Mouse (Mus musculus) stomach, postnatal 0 days (tissue): Measurements from ENCODE around the gene Casp8ap2. TPM values are rescaled to one million over a fixed set of nuclear protein-coding genes. Genes with fewer than 3 reads are reported as not detected.
A peak's percentile ranks its signal among the peaks of the same experiment; 100 is the strongest.

Experiments used
- ATAC-seq: fragments of 200-750 bp; cut with Nextera tagmentation; 2 replicates; pipeline ENCODE4 v1.8.0; 2017; ENCODE audit not compliant: low FRiP score, low TSS enrichment
- DNase-seq: peaks from one replicate; pipeline ENCODE4 v3.0.0-alpha.2; 2016; ENCODE audit warnings: low spot score
- H3K27ac ChIP-seq: fragments of 300-500 bp; sonication (generic); replicated peaks from 2 replicates; pipeline ENCODE4 v1.5.1; 2014; ENCODE audit warnings: mild to moderate bottlenecking, control low read depth
- H3K27me3 ChIP-seq: fragments of 300-500 bp; sonication (generic); 2 replicates; pipeline ENCODE4 v1.6.1; 2014; ENCODE audit warnings: low read length; ENCODE audit not compliant: control insufficient read depth, insufficient read depth
- H3K36me3 ChIP-seq: fragments of 300-500 bp; sonication (generic); 2 replicates; pipeline ENCODE4 v1.6.1; 2014; ENCODE audit warnings: low read length, mixed read lengths; ENCODE audit not compliant: control insufficient read depth, insufficient read depth
- H3K4me1 ChIP-seq: fragments of 300-500 bp; sonication (generic); replicated peaks from 2 replicates; pipeline ENCODE4 v1.6.1; 2014; ENCODE audit warnings: antibody characterized with exemption; ENCODE audit not compliant: control insufficient read depth, insufficient read depth
- H3K4me2 ChIP-seq: fragments of 300-500 bp; sonication (generic); replicated peaks from 2 replicates; pipeline ENCODE4 v1.6.1; 2014; ENCODE audit warnings: low read depth, mild to moderate bottlenecking, control low read depth, moderate library complexity
- H3K4me3 ChIP-seq: fragments of 300-500 bp; sonication (generic); 2 replicates; pipeline ENCODE4 v1.5.1; 2014; ENCODE audit warnings: low read depth, low read length, control low read depth
- H3K9ac ChIP-seq: fragments of 300-500 bp; sonication (generic); 2 replicates; pipeline ENCODE4 v1.6.1; 2014; ENCODE audit warnings: mild to moderate bottlenecking, low read length, control low read depth, mixed read lengths
- H3K9me3 ChIP-seq: fragments of 300-500 bp; sonication (generic); 2 replicates; pipeline ENCODE4 v1.6.1; 2016; ENCODE audit warnings: low read length; ENCODE audit not compliant: control insufficient read depth
- CTCF ChIP-seq: IDR thresholded peaks from 2 replicates; pipeline ENCODE4 v1.5.1; 2016; ENCODE audit warnings: antibody characterized with exemption, low read depth, mild to moderate bottlenecking, moderate library complexity
- EP300 ChIP-seq: optimal IDR thresholded peaks from 2 replicates; pipeline ENCODE3; 2016; ENCODE audit warnings: antibody characterized with exemption
- WGBS: fragments of 180-500 bp; shearing (Covaris S2); extraction: QIAGEN DNeasy Blood & Tissue Kit; methylation state at CpG from one replicate; pipeline ENCODE4 v1.1.7; 2014; 5-methylcytosine and 5-hydroxymethylcytosine counted together
- polyA plus RNA-seq: library from polyadenylated mRNA; unstranded; fragments of >200 nt; fragmentation: Nextera tagmentation; extraction: Ambion mirVana; gene quantifications from 2 replicates; pipeline ENCODE4 v1.2.1, GENCODE M21; 2015

The Casp8ap2 gene
- polyA plus RNA-seq, 1 experiment from 2014 or later: 19.4 TPM

DNA sequence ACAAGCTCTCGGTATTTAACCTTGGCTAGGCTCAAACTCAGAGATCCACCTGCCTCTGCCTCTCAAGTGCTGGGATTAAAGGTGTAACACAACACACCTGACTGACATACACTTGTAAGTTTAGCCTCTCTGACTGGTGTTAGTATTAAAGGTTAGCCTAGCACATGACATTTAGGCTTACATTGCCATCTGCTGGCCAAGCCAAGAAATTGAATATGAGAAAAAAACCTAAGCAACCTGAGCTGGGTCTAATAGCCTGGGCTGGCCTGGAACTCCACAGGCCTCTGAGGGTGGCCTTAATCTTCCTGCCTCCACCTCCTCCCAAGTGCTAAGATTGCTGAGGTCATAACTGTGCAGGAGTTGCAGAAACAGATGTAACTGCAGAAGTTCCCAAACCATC is 43.1 kb upstream of the Casp8ap2 start:
- Histone ChIP-seq H3K9ac (no peak overlapping the region), H3K27me3 (no peaks in the 10 kb centered on the region), H3K4me1 (peaks cover 3% of the 10 kb centered on the region; the same call in 1 of the 2 replicates), H3K9me3 (no peaks in the 10 kb centered on the region), H3K27ac (no peak overlapping the region), H3K36me3 (no peaks in the 10 kb centered on the region), H3K4me2 (no peak overlapping the region), H3K4me3 (no peak overlapping the region)
- TF ChIP-seq CTCF: peak; percentile 88
- TF ChIP-seq EP300: no peak
- DNase-seq (peak; percentile 50), ATAC-seq (peak; percentile 74)
- 57% methylated on average over 1 of the region's 1 CpGs for WGBS

DNA sequence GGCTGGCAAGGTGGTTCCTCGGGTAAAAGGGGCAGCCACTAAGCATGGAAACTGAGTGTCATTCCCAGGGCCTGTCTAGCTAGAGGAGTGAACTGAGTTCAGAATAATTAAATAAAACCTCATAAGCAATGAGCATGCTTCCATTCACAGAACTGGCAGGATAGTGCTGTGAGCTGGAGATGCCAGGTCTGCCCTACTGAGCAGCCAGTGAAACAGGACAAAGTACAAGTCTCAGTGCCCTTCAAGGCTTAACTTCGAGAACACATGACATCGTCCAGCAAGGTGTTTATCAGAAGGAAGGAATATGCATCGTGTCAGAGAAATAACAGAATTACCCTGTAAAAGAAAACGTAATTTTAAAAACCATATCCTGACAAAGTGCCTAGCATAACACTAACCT is 41.7 kb upstream of the Casp8ap2 start:
- DNase-seq (no peak), ATAC-seq (no peak)
- H3K27me3 ChIP-seq: no peaks in the 10 kb centered on the region
- no peaks in the 10 kb centered on the region for H3K36me3 ChIP-seq
- no peaks in the 10 kb centered on the region for H3K9me3 ChIP-seq
- no peak overlapping the region for H3K9ac ChIP-seq
- no peak overlapping the region for H3K4me3 ChIP-seq
- no peak overlapping the region for H3K4me2 ChIP-seq
- H3K27ac ChIP-seq: no peak overlapping the region
- peaks cover 3% of the 10 kb centered on the region; the same call in 1 of the 2 replicates for H3K4me1 ChIP-seq
- 81% methylated on average over 5 of the region's 5 CpGs for WGBS
- no peak for TF ChIP-seq CTCF
- TF ChIP-seq EP300: no peak

DNA sequence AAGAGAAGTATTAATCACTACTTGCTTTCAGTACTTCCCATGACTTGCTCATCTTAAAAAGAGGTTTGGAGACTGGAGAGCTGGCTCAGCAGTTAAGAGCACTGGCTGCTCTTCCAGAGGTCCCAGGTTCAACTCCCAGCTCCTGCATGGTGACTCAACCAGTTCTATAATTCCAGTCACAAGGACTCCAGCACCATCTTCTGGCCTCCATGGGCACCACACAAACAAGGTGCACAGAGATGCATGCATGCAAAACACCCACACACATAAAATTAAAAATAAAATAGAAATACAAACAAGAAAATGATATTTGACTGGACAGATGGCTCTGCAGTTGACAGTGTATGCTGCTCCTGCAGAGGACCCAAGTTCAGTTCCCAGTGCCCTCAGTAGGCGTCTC is 40.6 kb upstream of the Casp8ap2 start:
- no peaks in the 10 kb centered on the region for H3K9me3 ChIP-seq
- TF ChIP-seq EP300: no peak
- peak; percentile 52 for TF ChIP-seq CTCF
- WGBS: 97% methylated on average over 1 of the region's 1 CpGs
- H3K36me3 ChIP-seq: no peaks in the 10 kb centered on the region
- no peak overlapping the region for H3K27ac ChIP-seq
- H3K4me3 ChIP-seq: no peak overlapping the region
- H3K4me2 ChIP-seq: no peak overlapping the region
- DNase-seq: no peak
- no peaks in the 10 kb centered on the region for H3K27me3 ChIP-seq
- H3K9ac ChIP-seq: no peak overlapping the region
- ATAC-seq: no peak
- H3K4me1 ChIP-seq: peaks cover 2% of the 10 kb centered on the region; the same call in 1 of the 2 replicates

DNA sequence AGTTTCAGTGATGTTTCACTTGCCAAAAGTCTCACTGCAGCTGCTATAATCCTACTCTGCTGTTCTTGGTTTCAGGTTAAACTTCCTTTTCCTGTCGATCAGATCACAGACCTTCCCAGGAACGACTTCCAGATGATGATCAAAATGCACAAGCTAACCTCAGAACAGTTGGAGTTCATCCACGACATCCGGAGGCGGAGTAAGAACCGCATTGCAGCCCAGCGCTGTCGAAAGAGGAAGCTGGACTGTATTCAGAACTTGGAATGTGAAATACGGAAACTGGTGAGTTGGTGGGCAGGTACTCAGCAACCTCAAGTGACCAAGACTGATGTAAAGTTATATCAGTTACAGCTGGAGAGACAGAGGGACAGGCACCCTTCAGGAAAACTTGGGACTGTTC is 40.1 kb upstream of the Casp8ap2 start:
- WGBS: 53% methylated on average over 9 of the region's 9 CpGs
- DNase-seq (no peak), ATAC-seq (no peak)
- Histone ChIP-seq H3K36me3 (0 out of 2 replicates have a peak, but pooled peaks cover 1% of the 10 kb centered on the region), H3K27ac (no peak overlapping the region), H3K4me1 (no peaks in the 10 kb centered on the region), H3K4me3 (no peak overlapping the region), H3K9ac (no peak overlapping the region), H3K4me2 (no peak overlapping the region), H3K27me3 (no peaks in the 10 kb centered on the region), H3K9me3 (no peaks in the 10 kb centered on the region)
- no peak for TF ChIP-seq CTCF
- TF ChIP-seq EP300: no peak

DNA sequence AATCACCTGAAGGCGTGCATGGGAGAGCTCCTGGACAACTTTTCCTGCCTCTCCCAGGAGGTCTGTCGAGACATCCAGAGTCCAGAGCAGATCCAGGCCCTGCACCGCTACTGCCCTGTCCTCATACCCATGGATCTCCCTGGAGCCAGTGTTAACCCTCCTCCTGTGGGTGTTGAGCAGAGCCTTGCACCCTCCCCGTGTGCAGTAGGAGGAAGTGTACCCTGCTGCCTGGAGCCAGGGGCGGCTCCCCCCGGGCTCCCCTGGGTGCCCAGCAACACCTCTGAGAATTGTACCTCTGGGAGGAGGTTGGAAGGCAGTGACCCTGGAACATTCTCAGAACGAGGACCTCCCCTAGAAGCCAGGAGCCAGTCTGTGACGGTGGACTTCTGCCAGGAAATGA is 35.4 kb upstream of the Casp8ap2 start:
- H3K9me3 ChIP-seq: no peaks in the 10 kb centered on the region
- no peak for DNase-seq
- WGBS: 79% methylated on average over 8 of the region's 8 CpGs
- TF ChIP-seq EP300: no peak
- TF ChIP-seq CTCF: no peak
- no peak overlapping the region for H3K27ac ChIP-seq
- no peak overlapping the region for H3K4me3 ChIP-seq
- H3K4me1 ChIP-seq: no peaks in the 10 kb centered on the region
- H3K4me2 ChIP-seq: no peak overlapping the region
- no peak for ATAC-seq
- peaks cover 2% of the 10 kb centered on the region; the same call in 1 of the 2 replicates for H3K36me3 ChIP-seq
- no peak overlapping the region for H3K9ac ChIP-seq
- H3K27me3 ChIP-seq: no peaks in the 10 kb centered on the region

DNA sequence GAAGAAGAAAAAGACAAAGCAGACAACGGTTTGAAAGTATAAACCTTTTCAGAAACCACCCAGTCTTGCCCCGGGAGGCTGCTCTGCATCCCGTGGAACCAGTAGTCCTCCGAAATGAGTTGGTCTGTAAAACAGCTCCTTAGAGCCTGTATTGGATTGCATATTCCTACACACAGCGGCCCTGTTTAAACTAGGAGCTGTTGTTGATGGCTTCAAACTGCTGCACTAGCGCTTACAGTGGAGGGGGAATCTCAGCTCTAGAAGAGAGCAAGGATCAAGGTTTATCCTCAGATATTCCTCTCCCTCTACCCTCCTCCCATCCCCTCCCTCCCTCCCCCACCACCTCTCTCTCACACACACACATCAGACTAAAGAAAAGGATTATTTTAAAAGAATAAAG is 31.1 kb upstream of the Casp8ap2 start:
- Histone ChIP-seq H3K36me3 (peaks cover 2% of the 10 kb centered on the region; the same call in 1 of the 2 replicates), H3K4me2 (no peak overlapping the region), H3K9me3 (no peaks in the 10 kb centered on the region), H3K4me3 (no peak overlapping the region), H3K9ac (no peak overlapping the region), H3K27me3 (no peaks in the 10 kb centered on the region; the same call in 1 of the 2 replicates), H3K4me1 (no peaks in the 10 kb centered on the region), H3K27ac (no peak overlapping the region)
- ATAC-seq (no peak), DNase-seq (no peak)
- TF ChIP-seq CTCF: no peak
- TF ChIP-seq EP300: no peak
- WGBS: 54% methylated on average over 6 of the region's 6 CpGs
